ENCODE assay signal across 9 mouse cellular contexts in genomic region chr17:5935680-5936079, GRCm38 (mm10). TPM values are rescaled to one million over a fixed set of nuclear protein-coding genes. Genes with fewer than 3 reads are reported as not detected.
DNase-seq lines count a peak whose midpoint lies in the region; ATAC-seq and TF ChIP-seq lines count a peak whose summit lies in the region.
"Had no signal": no experiment of that assay in that cellular context is flagged by ENCODE, and none has a peak within 500 bp of the region (broad histone marks: within the 10 kb centered on the region; RNA-seq: fewer than 3 reads in every experiment).

No protein-coding gene starts in this region.

- H3K4me2 ChIP-seq in liver, embryonic 13.5 days = peak overlapping the region; percentile 75
- no peak overlapping the region; the same call in 1 of the 2 replicates for H3K4me2 ChIP-seq in liver, embryonic 11.5 days
- peak overlapping the region; percentile 71 for H3K4me2 ChIP-seq in intestine, postnatal 0 days (replicated peaks; ENCODE audit: low read depth)

- peak overlapping the region; percentile 55; the same call in 1 of the 2 replicates for H3K4me3 ChIP-seq in liver, embryonic 13.5 days (replicated peaks)
- H3K4me3 ChIP-seq in liver, embryonic 11.5 days (ENCODE audit: low read depth, low read length) = no peak overlapping the region
- H3K4me3 ChIP-seq in MEL (ENCODE audit: control insufficient read depth in 1 of 2, insufficient read depth in 1 of 2, low read depth in 2 of 2, low read length in 2 of 2) = peak overlapping the region; percentile 64 to 95; a peak in 3 of 4 replicates
- no peak overlapping the region for H3K4me3 ChIP-seq in intestine, postnatal 0 days (ENCODE audit: low read depth, low read length)

- peaks cover 5% of the 10 kb centered on the region; the same call in 1 of the 2 replicates for H3K36me3 ChIP-seq in liver, embryonic 13.5 days
- no peaks in the 10 kb centered on the region for H3K36me3 ChIP-seq in liver, embryonic 11.5 days (ENCODE audit: control insufficient read depth, insufficient read depth, low read length)
- H3K36me3 ChIP-seq in MEL (ENCODE audit: control insufficient read depth in 1 of 2, insufficient read depth in 2 of 2, low read length in 2 of 2) = no peaks in the 10 kb centered on the region; a peak in 1 of 4 replicates
- peaks cover 7% of the 10 kb centered on the region; the same call in 1 of the 2 replicates for H3K36me3 ChIP-seq in intestine, postnatal 0 days (ENCODE audit: control insufficient read depth, insufficient read depth)
- H3K36me3 ChIP-seq: forebrain, embryonic 12.5 days had no signal

- no peaks in the 10 kb centered on the region for H3K9me3 ChIP-seq in liver, embryonic 13.5 days (replicated peaks)
- no peaks in the 10 kb centered on the region for H3K9me3 ChIP-seq in liver, embryonic 11.5 days (ENCODE audit: control insufficient read depth, low read length)
- no peaks in the 10 kb centered on the region for H3K9me3 ChIP-seq in MEL (replicated peaks; ENCODE audit: insufficient read depth, low read length)
- no peaks in the 10 kb centered on the region for H3K9me3 ChIP-seq in intestine, postnatal 0 days (ENCODE audit: control insufficient read depth)
- H3K9me3 ChIP-seq: forebrain, embryonic 12.5 days had no signal

- 70% methylated on average over 3 of the region's 3 CpGs for WGBS in liver, embryonic 13.5 days (ENCODE audit: insufficient replicate concordance)
- 66% methylated on average over 3 of the region's 3 CpGs for WGBS in liver, embryonic 11.5 days
- WGBS in intestine, postnatal 0 days = 33% methylated on average over 3 of the region's 3 CpGs

- no peaks in the 10 kb centered on the region for H3K79me2 ChIP-seq in MEL (ENCODE audit: control insufficient read depth, insufficient read depth, low read length, poor library complexity)

- no peak for ATAC-seq in liver, embryonic 13.5 days (ENCODE audit: low read depth)
- no peak for ATAC-seq in liver, embryonic 11.5 days (replicated peaks; ENCODE audit: low FRiP score)
- ATAC-seq in intestine, postnatal 0 days = no peak
- no peak for ATAC-seq in frontal cortex, adult (ENCODE audit: low TSS enrichment)
- no peak for ATAC-seq in erythroblast, adult 5-6 weeks (replicated peaks; ENCODE audit: low FRiP score, poor library complexity, severe bottlenecking)

- H3K27me3 ChIP-seq in liver, embryonic 13.5 days = peaks cover 29% of the 10 kb centered on the region
- peaks cover 13% of the 10 kb centered on the region for H3K27me3 ChIP-seq in liver, embryonic 11.5 days (replicated peaks; ENCODE audit: control insufficient read depth, insufficient read depth, low read length)
- H3K27me3 ChIP-seq in MEL (ENCODE audit: control insufficient read depth in 1 of 2, insufficient read depth in 2 of 2, low read length in 2 of 2) = no peaks in the 10 kb centered on the region
- H3K27me3 ChIP-seq in intestine, postnatal 0 days (replicated peaks; ENCODE audit: control insufficient read depth, insufficient read depth, low read length) = no peaks in the 10 kb centered on the region

- no peak for TF ChIP-seq POLR2A in MEL (IDR thresholded peaks at IDR 0.05; ENCODE audit: control insufficient read depth in 1 of 2, insufficient read depth in 1 of 2, low read depth in 1 of 2, low read length in 2 of 2, poor library complexity in 1 of 2)

- no peak for TF ChIP-seq EP300 in MEL (IDR thresholded peaks at IDR 0.05; ENCODE audit: low read depth in 1 of 2, low read length in 2 of 2)

- no peak overlapping the region for H3K9ac ChIP-seq in liver, embryonic 13.5 days
- no peak overlapping the region for H3K9ac ChIP-seq in liver, embryonic 11.5 days (ENCODE audit: low read depth, low read length)
- peak overlapping the region; percentile 57; the same call in 1 of the 2 replicates for H3K9ac ChIP-seq in MEL (ENCODE audit: control insufficient read depth, low read depth, low read length, poor library complexity, severe bottlenecking)
- H3K9ac ChIP-seq in intestine, postnatal 0 days (ENCODE audit: low read depth, low read length) = no peak overlapping the region
- H3K9ac ChIP-seq: forebrain, embryonic 12.5 days had no signal

- H3K4me1 ChIP-seq in liver, embryonic 13.5 days (replicated peaks) = peaks cover 14% of the 10 kb centered on the region
- peaks cover 11% of the 10 kb centered on the region for H3K4me1 ChIP-seq in liver, embryonic 11.5 days (replicated peaks; ENCODE audit: control insufficient read depth, insufficient read depth, low read length)
- H3K4me1 ChIP-seq in MEL (ENCODE audit: control insufficient read depth in 1 of 2, insufficient read depth in 2 of 2, low read length in 2 of 2) = peaks cover 0 to 13% of the 10 kb centered on the region in 2 experiments; a peak in 2 of 4 replicates
- peaks cover 6% of the 10 kb centered on the region; the same call in 1 of the 2 replicates for H3K4me1 ChIP-seq in intestine, postnatal 0 days (replicated peaks; ENCODE audit: control insufficient read depth, insufficient read depth, low read length)

- TF ChIP-seq RAD21 in MEL (IDR thresholded peaks at IDR 0.05; ENCODE audit: low read depth, low read length) = no peak

- no peak overlapping the region for H3K27ac ChIP-seq in liver, embryonic 13.5 days
- H3K27ac ChIP-seq in liver, embryonic 11.5 days (ENCODE audit: low read depth, low read length) = no peak overlapping the region
- H3K27ac ChIP-seq in MEL (ENCODE audit: control insufficient read depth, low read depth, low read length) = no peak overlapping the region
- H3K27ac ChIP-seq in intestine, postnatal 0 days (ENCODE audit: low read depth, low read length) = peak overlapping the region; percentile 64; the same call in 1 of the 2 replicates
- H3K27ac ChIP-seq: forebrain, embryonic 12.5 days; left cerebral cortex, adult 2 months had no signal

- DNase-seq in liver, embryonic 13.5 days = no peak
- no peak for DNase-seq in liver, embryonic 11.5 days (ENCODE audit: low spot score)
- DNase-seq in 416B (ENCODE audit: low read depth) = peak; percentile 24
- peak; percentile 25 for DNase-seq in MEL (ENCODE audit: low read depth, low spot score)

- TF ChIP-seq CTCF in MEL (IDR thresholded peaks at IDR 0.05 in 2 of 3, conservative IDR thresholded peaks at IDR 0.05 in 1 of 3; ENCODE audit: control insufficient read depth in 1 of 3, insufficient read depth in 1 of 3, low read depth in 2 of 3, low read length in 3 of 3, poor library complexity in 1 of 3, severe bottlenecking in 1 of 3) = no peak
- TF ChIP-seq CTCF in intestine, postnatal 0 days (IDR thresholded peaks at IDR 0.05; ENCODE audit: low read depth) = no peak

TF ChIP-seq in MEL, 35 proteins besides CTCF, POLR2A, EP300 and RAD21:
- TF ChIP-seq MAX (IDR thresholded peaks at IDR 0.05; ENCODE audit: low read length) (no peak), E2F4 (IDR thresholded peaks at IDR 0.05; ENCODE audit: borderline replicate concordance, low read depth, low read length) (no peak), MXI1 (IDR thresholded peaks at IDR 0.05; ENCODE audit: low read depth, low read length) (no peak), POLR2AphosphoS2 (IDR thresholded peaks at IDR 0.05; ENCODE audit: low read length) (no peak), HCFC1 (IDR thresholded peaks at IDR 0.05; ENCODE audit: low read depth, low read length) (no peak), MEF2A (IDR thresholded peaks at IDR 0.05; ENCODE audit: extremely low read depth, insufficient replicate concordance, low read depth, low read length, poor library complexity, severe bottlenecking) (no peak), ZKSCAN1 (IDR thresholded peaks at IDR 0.05; ENCODE audit: low read depth, low read length) (no peak), MAFK (IDR thresholded peaks at IDR 0.05; ENCODE audit: borderline replicate concordance, low read depth, low read length) (no peak), TBP (IDR thresholded peaks at IDR 0.05; ENCODE audit: low read depth, low read length) (no peak), CHD1 (IDR thresholded peaks at IDR 0.05; ENCODE audit: low read depth, low read length) (no peak), NRF1 (IDR thresholded peaks at IDR 0.05; ENCODE audit: insufficient read depth, low read depth, low read length, poor library complexity, severe bottlenecking) (no peak), MYB (IDR thresholded peaks at IDR 0.05; ENCODE audit: low read depth, low read length) (no peak)

RNA-seq across cellular contexts. Expression of gene Synj2, which starts 5.4 kb away (rescaled TPM):
- 1.0 and 1.3 TPM in 2 replicates for polyA plus RNA-seq in liver, embryonic 13.5 days (2015; fragmentation: Nextera tagmentation; extraction: Ambion mirVana)
- polyA plus RNA-seq in liver, embryonic 11.5 days (2014; fragmentation: Nextera tagmentation; extraction: Ambion mirVana) = 2.2 TPM in 2 replicates
- 1.2 and 1.8 TPM in 2 replicates for total RNA-seq in MEL (2012; rRNA removed)
- 1 to 10 TPM in 1 of 2 experiments, not detected in 1; 2.5 TPM for polyA plus RNA-seq in MEL (2012; ENCODE audit: insufficient read depth in 1 of 2, insufficient read length in 2 of 2, low read depth in 1 of 2, low replicate concordance in 2 of 2, missing spikeins in 1 of 2)
- polyA plus RNA-seq in intestine, postnatal 0 days (2015; fragmentation: Nextera tagmentation; extraction: Ambion mirVana) = 2.1 and 2.6 TPM in 2 replicates
- total RNA-seq in erythroblast, adult 5-6 weeks (2015; ENCODE audit: low replicate concordance) = 0.63 and 1.3 TPM in 2 replicates
- total RNA-seq in erythroblast, adult 5-6 weeks (2017; ENCODE audit: low replicate concordance) = 0.85 and 4.6 TPM in 2 replicates

Comparison
In these comparisons a context has a peak if more than half of its experiments do, and no peak if none do; other contexts are left out.
1. H3K4me3 ChIP-seq: peak in liver, embryonic 13.5 days (single experiment) and MEL (2 of 2); none in liver, embryonic 11.5 days (single experiment) and intestine, postnatal 0 days (single experiment).
2. DNase-seq: peak in 416B (single experiment) and MEL (single experiment); none in liver, embryonic 13.5 days (single experiment) and liver, embryonic 11.5 days (single experiment).